Mouse (Mus musculus): ENCODE results near the gene Fam84a.

Fam84a gene

GRCm38 (mm10) chr12:14151921-14152320 lies at the start of gene Fam84a:
Gene Fam84a (minus strand): TSS chr12:14152054.
- DNase-seq (ENCODE audit: extremely low read depth, insufficient read length, low spot score) = no peak

GRCm38 (mm10) chr12:14195479-14195878 lies 43.6 kb upstream of the Fam84a start:
- no peak for DNase-seq (ENCODE audit: extremely low read depth, insufficient read length, low spot score)

- no peak for DNase-seq (ENCODE audit: extremely low read depth, insufficient read length, low spot score)
Measured at GRCm38 (mm10) chr12:14186689-14187195, 34.9 kb upstream of the Fam84a start.

- no peak for DNase-seq (ENCODE audit: extremely low read depth, insufficient read length, low spot score)
Measured at GRCm38 (mm10) chr12:14165713-14166112, 13.9 kb upstream of the Fam84a start.

GRCm38 (mm10) chr12:14164936-14165335 lies 13.1 kb upstream of the Fam84a start:
- DNase-seq (ENCODE audit: extremely low read depth, insufficient read length, low spot score) = no peak

- no peak for DNase-seq (ENCODE audit: extremely low read depth, insufficient read length, low spot score)
Measured at GRCm38 (mm10) chr12:14152426-14152825, 572 bp upstream of the Fam84a start.

GRCm38 (mm10) chr12:14150936-14151631 lies 770 bp downstream of the Fam84a start:
- no peak for DNase-seq (ENCODE audit: extremely low read depth, insufficient read length, low spot score)

- no peak for DNase-seq (ENCODE audit: extremely low read depth, insufficient read length, low spot score)
Measured at GRCm38 (mm10) chr12:14150568-14150909, 1.3 kb downstream of the Fam84a start.

GRCm38 (mm10) chr12:14149843-14150567 lies 1.8 kb downstream of the Fam84a start:
- DNase-seq (ENCODE audit: extremely low read depth, insufficient read length, low spot score) = no peak

- no peak for DNase-seq (ENCODE audit: extremely low read depth, insufficient read length, low spot score)
Measured at GRCm38 (mm10) chr12:14149022-14149842, 2.6 kb downstream of the Fam84a start.

- no peak for DNase-seq (ENCODE audit: extremely low read depth, insufficient read length, low spot score)
Measured at GRCm38 (mm10) chr12:14137046-14137445, 14.8 kb downstream of the Fam84a start.

GRCm38 (mm10) chr12:14114730-14115129 lies 37.1 kb downstream of the Fam84a start:
- no peak for DNase-seq (ENCODE audit: extremely low read depth, insufficient read length, low spot score)

GRCm38 (mm10) chr12:14096944-14097343 lies 54.9 kb downstream of the Fam84a start:
- DNase-seq (ENCODE audit: extremely low read depth, insufficient read length, low spot score) = no peak

All from 3134 (cell line).